Mouse (Mus musculus) gastrocnemius, adult 2 months (tissue): ENCODE results near the gene Gm28308. TPM values are rescaled to one million over a fixed set of nuclear protein-coding genes. Genes with fewer than 3 reads are reported as not detected.

Experiments used
- DNase-seq: peaks from one replicate; pipeline ENCODE4 v3.0.0; 2022
- H3K27ac ChIP-seq: fragments of 200-600 bp; 2 replicates; pipeline ENCODE4 v1.8.1; 2022; ENCODE audit warnings: mild to moderate bottlenecking
- H3K4me3 ChIP-seq: fragments of 200-600 bp; 2 replicates; pipeline ENCODE4 v1.8.1; 2022; ENCODE audit warnings: mild to moderate bottlenecking, moderate library complexity
- CTCF ChIP-seq: fragments of 200-600 bp; IDR thresholded peaks from 2 replicates; pipeline ENCODE4 v1.8.1; 2022; ENCODE audit warnings: antibody characterized with exemption, mild to moderate bottlenecking, moderate library complexity
- intact Hi-C: fragments of 180-260 bp; cut with DNase I; formaldehyde crosslinking; loops from one replicate; pipeline ENCODE4 v1.15.1; 2025
- total RNA-seq, 2 experiments: library from RNA; stranded (reverse); gene quantifications; 2 replicates each; pipeline ENCODE4 v1.2.3; 2021

Gene Gm28308
- total RNA-seq, 2 experiments from 2014 or later = 0.82 TPM; not detected in 1

DNA sequence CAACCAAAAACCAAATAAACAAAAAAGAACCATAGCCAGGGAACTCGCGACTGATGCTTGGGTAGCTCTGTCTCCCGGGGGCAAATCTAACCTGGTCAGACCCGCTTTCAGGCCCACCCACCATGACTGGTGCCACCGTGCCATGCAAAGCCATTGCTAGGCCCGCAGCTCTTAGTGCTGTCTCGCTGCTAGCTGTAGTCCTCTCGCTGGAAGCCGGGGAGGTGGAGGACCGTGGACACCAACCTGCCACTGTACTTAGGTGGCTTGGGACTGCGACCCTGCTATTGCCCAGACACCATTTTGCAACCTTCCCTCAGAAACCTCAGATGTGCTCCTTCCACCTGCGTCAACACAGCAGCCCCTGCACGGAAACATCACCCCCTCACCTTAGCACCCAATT, 1.2 kb downstream of the Gm28308 start:
- H3K27ac ChIP-seq = peak overlapping the region; percentile 97
- no peak for TF ChIP-seq CTCF
- DNase-seq = peak; percentile 45
- intact Hi-C loops = loop anchor here (2.0 kb wide), 1 partner anchor 13 kb away; no protein-coding TSS in a partner anchor
- H3K4me3 ChIP-seq = peak overlapping the region; percentile 79

DNA sequence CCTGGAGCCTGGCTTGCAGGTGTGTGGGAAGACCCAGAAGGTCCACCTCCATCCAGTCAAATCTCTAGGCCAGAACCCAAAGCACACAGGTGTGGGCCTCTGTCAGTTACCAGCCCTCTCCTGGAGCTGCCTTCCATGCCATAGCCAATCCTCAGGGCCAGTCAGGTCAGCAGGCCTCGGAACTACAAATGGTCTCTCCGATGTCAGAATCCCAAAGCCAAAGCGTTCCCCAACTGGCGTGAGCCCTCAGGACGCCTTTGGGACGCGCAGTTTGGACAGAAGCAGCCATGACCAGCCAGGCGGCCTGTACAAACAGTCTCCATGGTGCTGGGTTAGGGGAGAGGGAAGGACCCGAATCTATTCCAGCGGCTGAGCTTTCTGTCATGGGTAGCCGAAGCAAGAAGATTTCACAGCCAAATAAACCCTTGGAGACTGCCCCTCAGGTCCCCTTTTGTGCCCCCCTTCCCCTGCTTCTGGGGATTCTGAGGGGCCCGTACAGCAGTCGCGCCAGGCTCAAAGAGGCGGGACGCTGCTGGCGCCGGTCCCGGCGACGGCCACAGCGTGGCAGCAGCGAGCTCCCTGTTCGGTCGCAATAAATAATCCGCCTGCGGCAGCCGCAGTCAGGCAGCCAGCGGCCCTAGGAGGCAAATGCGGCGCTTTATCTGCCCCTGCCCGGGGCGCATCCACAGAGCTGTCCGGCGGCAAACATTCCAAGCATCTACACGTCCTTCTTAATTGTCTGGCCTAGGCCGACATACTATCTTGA, 1.8 kb downstream of the Gm28308 start:
- peak overlapping the region; percentile 97 for H3K27ac ChIP-seq
- peak; percentile 92 for DNase-seq
- TF ChIP-seq CTCF = peak; percentile 96
- peak overlapping the region; percentile 79 for H3K4me3 ChIP-seq
- intact Hi-C loops = loop anchor here (2.0 kb wide), 1 partner anchor 13 kb away; no protein-coding TSS in a partner anchor

DNA sequence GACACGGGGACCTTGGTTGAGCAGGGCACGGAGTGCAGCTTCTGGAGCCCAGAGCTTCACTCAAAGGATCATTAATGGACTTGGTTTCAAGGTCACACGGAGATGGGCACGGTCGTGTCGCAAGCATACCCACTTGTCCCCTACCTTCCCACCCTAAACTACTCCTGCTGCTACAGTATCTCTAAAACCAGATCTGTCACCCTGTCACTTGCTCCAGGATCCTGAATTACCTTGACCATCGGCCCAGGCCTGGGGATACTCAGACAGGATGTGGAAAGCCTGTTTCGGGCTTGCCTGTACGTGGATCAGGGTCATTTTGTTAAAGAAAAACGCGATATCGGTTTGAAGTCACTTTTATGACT, 3.5 kb downstream of the Gm28308 start:
- peak overlapping the region; percentile 82 for H3K27ac ChIP-seq
- H3K4me3 ChIP-seq = peak overlapping the region; percentile 77
- no peak for TF ChIP-seq CTCF
- intact Hi-C loops = loop anchor here (2.0 kb wide), 1 partner anchor 15 kb away; no protein-coding TSS in a partner anchor
- DNase-seq = no peak

DNA sequence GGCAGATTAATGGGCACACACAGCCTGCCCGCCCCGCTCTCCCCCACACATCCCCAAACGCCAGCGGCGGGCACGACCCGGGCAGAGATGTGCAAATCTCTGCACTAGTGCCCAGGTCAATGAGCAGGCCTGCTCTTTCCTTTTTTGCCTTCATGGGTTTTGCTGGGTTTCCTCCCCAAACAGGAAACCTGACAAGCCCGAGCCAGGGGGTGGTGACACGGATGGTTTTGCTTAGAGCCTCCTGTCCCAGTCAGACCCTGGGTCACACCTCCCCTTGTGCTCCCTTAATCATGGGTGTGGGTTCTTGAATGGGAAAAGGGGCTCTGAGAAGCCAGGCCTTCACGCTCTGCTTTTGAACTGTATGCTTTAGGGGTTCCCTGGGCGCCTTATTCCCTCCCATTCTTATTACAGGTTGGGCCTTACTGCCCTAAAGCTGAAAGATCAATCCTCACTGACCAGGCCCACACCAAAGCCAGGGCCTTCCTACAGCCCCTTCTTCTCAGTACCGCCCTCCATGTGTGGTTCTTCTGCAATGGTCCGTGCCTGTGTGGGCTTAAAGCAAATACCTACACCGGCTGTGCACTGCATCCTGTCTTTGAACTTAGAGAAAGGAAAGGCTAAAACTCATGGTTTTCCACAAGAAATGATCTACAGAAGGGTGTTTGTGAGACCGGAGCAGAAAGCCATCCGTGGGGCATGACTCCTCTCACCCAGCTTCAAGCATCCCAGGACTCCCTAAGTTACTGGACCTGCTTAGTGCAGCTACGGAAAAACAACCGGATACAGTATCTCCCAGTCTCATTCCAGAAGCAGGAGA, 4.1 kb downstream of the Gm28308 start:
- no peak for TF ChIP-seq CTCF
- Histone ChIP-seq H3K4me3 (peak overlapping the region; percentile 77), H3K27ac (peak overlapping the region; percentile 82)
- DNase-seq = no peak
- intact Hi-C loops = no loop called here

DNA sequence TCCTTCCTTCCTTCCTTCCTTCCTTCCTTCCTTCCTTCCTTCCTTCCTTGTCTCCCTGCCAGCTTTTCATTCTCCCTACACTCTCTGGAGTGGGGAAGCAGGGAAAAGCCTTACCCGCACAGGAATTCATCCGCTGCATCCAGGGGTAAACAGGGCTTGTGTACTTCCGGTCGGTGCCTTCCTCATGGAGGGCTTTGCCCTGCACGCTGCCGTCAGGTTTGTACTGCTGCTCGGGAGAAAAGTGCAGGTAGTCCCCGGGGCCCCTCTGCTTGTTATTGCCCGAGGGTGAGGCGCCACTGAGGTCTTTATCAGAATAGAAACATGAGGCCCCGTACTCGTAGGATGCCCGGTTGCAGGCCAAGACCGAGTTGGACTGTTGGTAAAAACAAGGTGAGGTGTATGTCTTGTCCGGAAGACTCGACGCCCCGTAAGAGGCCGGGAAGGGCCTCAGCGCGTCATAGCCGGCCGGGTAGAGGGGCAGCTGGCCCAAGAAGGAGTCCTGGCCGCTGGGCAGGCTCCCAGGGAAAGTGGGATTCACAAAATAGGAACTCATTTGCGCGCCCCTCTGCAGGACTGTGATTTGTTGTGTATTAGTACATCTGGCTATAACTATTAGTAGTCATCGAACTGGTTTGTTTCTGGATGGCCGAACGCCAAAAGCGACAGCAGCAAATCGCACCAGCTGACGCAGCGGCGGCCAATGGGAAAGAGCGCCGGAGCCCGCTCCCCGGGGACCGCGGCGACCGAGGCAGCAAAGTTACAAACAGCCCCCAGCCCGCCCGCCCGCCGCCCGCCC, 4.9 kb downstream of the Gm28308 start, which contains the start of gene Hoxa6:
Gene Hoxa6, minus strand, starts transcription at position 651 of the 796 bp plus-strand sequence.
- intact Hi-C loops = no loop called here
- DNase-seq = peak; percentile 79

DNA sequence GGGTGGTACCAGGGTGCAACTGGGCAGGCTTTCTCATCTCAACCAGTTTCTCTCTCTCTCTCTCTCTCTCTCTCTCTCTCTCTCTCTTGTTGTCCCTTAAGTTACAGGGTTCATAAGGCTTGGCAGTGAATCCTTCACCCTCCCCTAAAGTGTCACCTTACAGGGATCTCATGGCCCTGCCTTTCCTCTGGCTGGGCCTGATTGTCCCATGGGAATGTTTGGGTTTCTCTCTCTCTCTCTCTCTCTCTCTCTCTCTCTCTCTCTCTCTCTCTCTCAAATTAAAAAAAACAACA, 5.5 kb downstream of the Gm28308 start:
- no peak for TF ChIP-seq CTCF
- Histone ChIP-seq H3K27ac (no peak overlapping the region; the same call in 1 of the 2 replicates), H3K4me3 (no peak overlapping the region)
- intact Hi-C loops = no loop called here
- no peak for DNase-seq

More for the DNA sequence above, 4.9 kb downstream of the Gm28308 start, which contains the start of gene Hoxa6:
- TF ChIP-seq CTCF = no peak
- Histone ChIP-seq H3K27ac (peak within 1 kb of the TSS; percentile 82), H3K4me3 (peak within 1 kb of the TSS; percentile 77)

DNA sequence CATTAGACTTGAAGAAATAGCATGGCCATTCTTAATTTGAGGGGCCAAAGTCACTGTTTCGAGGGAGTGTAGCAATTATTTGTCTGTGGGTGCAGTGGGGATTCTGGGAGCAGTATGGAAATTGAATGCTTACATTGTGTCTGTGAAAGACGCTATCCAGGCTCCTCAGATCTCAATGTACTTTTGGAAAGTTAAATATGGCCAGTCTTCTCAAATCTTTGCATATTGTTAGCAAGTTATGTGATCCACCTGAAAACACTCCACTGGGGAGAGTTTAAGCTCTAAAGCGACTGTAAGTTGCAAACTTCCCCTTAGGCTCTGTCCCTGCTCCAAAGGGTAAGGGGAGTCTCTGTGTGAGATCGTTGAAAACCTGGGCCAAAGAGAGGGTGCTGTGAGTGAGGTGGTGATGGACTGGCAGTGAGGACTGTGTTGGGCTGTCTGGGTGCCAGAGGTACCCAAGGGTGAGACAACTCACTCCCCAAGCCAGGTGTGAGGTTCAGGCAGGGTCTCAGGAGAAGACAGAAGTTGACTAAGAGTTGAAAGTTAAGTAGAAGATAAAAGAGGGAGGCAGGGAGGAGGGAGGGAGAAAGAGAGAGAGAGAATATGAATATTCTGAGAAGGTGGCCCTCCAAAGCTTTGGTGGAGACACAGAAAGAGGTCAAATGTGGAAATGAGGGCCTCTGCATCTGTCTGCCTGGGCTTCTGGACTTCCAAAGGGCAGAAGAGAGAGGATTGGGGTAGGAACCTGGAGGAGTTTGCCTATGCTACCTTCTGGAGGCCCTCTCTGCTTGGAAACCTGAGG, 6.1 kb downstream of the Gm28308 start:
- TF ChIP-seq CTCF = no peak
- Histone ChIP-seq H3K27ac (no peak overlapping the region; the same call in 1 of the 2 replicates), H3K4me3 (no peak overlapping the region)
- DNase-seq = no peak
- intact Hi-C loops = no loop called here

DNA sequence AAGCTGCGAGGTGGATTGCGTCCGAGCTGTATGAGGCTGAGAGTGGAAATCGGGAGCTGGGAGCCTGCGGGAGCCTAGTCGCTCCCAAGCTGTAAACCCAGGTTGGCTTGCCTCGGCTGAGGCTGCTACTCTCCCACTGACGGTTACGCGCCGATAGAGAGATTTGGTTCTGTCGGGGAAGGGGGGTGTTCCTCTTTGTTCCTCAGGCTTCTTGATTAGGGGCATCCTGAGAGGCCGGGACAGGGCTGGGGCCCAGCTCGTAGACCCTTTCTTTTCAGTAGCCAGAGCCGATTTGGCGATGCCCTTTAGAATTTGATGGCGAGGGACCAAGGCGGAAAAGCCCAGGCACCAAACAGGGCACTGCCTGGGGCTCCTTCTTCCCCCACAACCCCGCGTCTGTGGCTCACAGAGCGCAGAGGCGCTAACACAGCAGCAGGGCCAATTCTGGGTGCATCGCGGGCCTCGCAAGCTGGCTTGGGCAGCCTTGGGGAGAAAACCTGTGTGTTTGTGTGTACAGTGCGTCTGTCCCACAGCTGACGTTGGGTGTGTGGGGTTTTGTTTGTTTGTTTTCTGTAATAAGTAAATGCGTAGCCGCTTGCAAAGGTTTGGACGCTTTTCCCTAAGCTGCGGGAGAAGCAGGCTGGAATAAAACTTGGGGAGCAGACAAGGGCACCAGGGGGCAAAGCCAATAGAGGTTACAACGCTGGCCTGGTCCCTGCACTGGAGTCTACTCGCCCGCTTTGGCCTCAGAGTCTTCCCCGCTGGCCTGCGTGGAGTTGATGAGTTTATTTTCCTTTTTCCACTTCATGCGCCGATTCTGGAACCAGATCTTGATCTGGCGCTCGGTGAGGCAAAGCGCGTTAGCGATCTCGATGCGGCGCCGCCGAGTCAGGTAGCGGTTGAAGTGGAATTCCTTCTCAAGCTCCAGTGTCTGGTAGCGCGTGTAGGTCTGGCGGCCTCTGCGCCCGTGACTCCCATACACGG, 7.2 kb downstream of the Gm28308 start:
- intact Hi-C loops = loop anchor here (2.0 kb wide), 1 partner anchor 205 kb away; no protein-coding TSS in a partner anchor
- Histone ChIP-seq H3K4me3 (no peak overlapping the region), H3K27ac (no peak overlapping the region)
- TF ChIP-seq CTCF = no peak
- DNase-seq = peak; percentile 16

DNA sequence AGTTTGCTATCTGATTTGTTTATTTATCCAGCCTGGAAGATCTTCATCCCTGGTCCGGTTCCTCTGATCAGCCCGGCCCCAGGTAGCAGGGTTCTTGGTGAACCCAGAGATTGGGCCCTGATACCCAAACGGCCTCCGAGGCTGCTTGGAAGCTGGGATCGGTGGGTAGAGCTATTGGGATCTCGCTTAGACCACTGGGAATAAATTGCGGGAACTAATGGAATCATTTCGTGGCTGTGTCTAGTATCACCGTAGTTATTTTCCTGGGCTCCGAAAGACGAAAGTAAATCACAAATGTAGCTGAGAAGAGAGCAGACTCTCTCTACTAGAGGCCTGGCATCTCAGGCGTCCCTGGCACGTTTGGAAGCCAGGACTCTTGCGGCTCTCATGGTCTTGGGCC, 7.9 kb downstream of the Gm28308 start:
- Histone ChIP-seq H3K27ac (peak overlapping the region; percentile 32; the same call in 1 of the 2 replicates), H3K4me3 (no peak overlapping the region)
- peak; percentile 15 for DNase-seq
- TF ChIP-seq CTCF = no peak
- intact Hi-C loops = loop anchor here (2.0 kb wide), 1 partner anchor 204 kb away; no protein-coding TSS in a partner anchor

DNA sequence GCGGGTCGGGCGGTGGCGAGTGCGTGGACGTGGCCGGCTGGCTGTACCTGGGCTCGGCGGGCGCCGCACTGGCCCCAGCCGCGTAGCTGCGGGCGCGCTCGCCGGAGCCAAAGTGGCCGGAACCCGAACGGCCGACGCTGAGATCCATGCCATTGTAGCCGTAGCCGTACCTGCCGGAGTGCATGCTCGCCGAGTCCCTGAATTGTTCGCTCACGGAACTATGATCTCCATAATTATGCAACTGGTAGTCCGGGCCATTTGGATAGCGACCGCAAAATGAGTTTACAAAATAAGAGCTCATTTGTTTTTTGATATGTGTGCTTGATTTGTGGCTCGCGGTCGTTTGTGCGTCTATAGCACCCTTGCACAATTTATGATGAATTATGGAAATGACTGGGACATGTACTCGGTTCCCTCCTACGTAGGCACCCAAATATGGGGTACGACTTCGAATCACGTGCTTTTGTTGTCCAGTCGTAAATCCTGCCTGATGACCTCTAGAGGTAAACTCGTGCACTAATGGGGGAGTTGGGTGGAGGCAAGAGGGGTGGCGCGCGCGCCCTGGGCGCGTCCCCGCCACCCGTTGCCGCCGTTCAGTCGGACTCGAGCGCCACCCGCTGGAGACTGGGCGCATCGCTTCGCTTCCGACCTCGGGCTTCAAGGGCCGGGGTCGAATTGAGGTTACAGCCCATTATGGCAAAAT, 8.9 kb downstream of the Gm28308 start, which contains the start of gene Hoxa5:
Gene Hoxa5, minus strand, starts transcription at position 538 of the 703 bp plus-strand sequence.
- peak within 1 kb of the TSS; percentile 79 for H3K4me3 ChIP-seq
- peak; percentile 87 for DNase-seq
- TF ChIP-seq CTCF = peak; percentile 96
- intact Hi-C loops = loop anchor here (1.0 to 2.0 kb wide), 2 partner anchors 203 to 328 kb away; no protein-coding TSS in a partner anchor
- peak within 1 kb of the TSS; percentile 82 for H3K27ac ChIP-seq
